19 mouse cellular contexts compared by ENCODE assay signal in genomic region chr15:84674329-84675067, GRCm38 (mm10). TPM values are rescaled to one million over a fixed set of nuclear protein-coding genes. Genes with fewer than 3 reads are reported as not detected.
DNase-seq lines count a peak whose midpoint lies in the region; ATAC-seq and TF ChIP-seq lines count a peak whose summit lies in the region.
"Had no signal": no experiment of that assay in that cellular context is flagged by ENCODE, and none has a peak within 500 bp of the region (broad histone marks: within the 10 kb centered on the region; RNA-seq: fewer than 3 reads in every experiment).

No protein-coding gene starts in this region.

- WGBS in hindbrain, postnatal 0 days = 80% methylated on average over 11 of the region's 11 CpGs
- 71% methylated on average over 11 of the region's 11 CpGs for WGBS in hindbrain, embryonic 13.5 days
- WGBS in lung, embryonic 14.5 days = 85% methylated on average over 11 of the region's 11 CpGs
- 81% methylated on average over 11 of the region's 11 CpGs for WGBS in intestine, embryonic 14.5 days
- 68% methylated on average over 11 of the region's 11 CpGs for WGBS in stomach, postnatal 0 days

- no peak for ATAC-seq in hindbrain, postnatal 0 days
- ATAC-seq in hindbrain, embryonic 13.5 days (ENCODE audit: low FRiP score) = no peak
- ATAC-seq in lung, embryonic 14.5 days (ENCODE audit: insufficient read depth) = no peak
- ATAC-seq in intestine, embryonic 14.5 days (replicated peaks; ENCODE audit: low FRiP score, low TSS enrichment, low read depth) = 0 out of 2 replicates have a peak, but pooled peaks have one; percentile 7
- ATAC-seq in stomach, postnatal 0 days (ENCODE audit: low FRiP score, low TSS enrichment) = peak; percentile 5
- no peak for ATAC-seq in frontal cortex, adult (ENCODE audit: low TSS enrichment)
- ATAC-seq: forebrain, embryonic 16.5 days had no signal

- TF ChIP-seq EP300 in stomach, postnatal 0 days (optimal IDR thresholded peaks at IDR 0.05) = no peak

- H3K9ac ChIP-seq in hindbrain, postnatal 0 days (replicated peaks; ENCODE audit: low read length) = no peak overlapping the region
- no peak overlapping the region for H3K9ac ChIP-seq in hindbrain, embryonic 13.5 days
- H3K9ac ChIP-seq in lung, embryonic 14.5 days = no peak overlapping the region
- no peak overlapping the region for H3K9ac ChIP-seq in intestine, embryonic 14.5 days (ENCODE audit: low read length)
- no peak overlapping the region for H3K9ac ChIP-seq in stomach, postnatal 0 days (ENCODE audit: low read length)
- H3K9ac ChIP-seq: heart, embryonic 12.5 days had no signal

- no peaks in the 10 kb centered on the region for H3K27me3 ChIP-seq in hindbrain, postnatal 0 days (ENCODE audit: insufficient read depth, low read length)
- peaks cover 6% of the 10 kb centered on the region; the same call in 1 of the 2 replicates for H3K27me3 ChIP-seq in hindbrain, embryonic 13.5 days
- no peaks in the 10 kb centered on the region for H3K27me3 ChIP-seq in lung, embryonic 14.5 days (ENCODE audit: insufficient read depth, low read length)
- no peaks in the 10 kb centered on the region for H3K27me3 ChIP-seq in intestine, embryonic 14.5 days (replicated peaks; ENCODE audit: control insufficient read depth, insufficient read depth, low read length)
- H3K27me3 ChIP-seq in stomach, postnatal 0 days (ENCODE audit: control insufficient read depth, insufficient read depth, low read length) = no peaks in the 10 kb centered on the region
- H3K27me3 ChIP-seq: heart, embryonic 12.5 days had no signal

- H3K36me3 ChIP-seq in hindbrain, postnatal 0 days (ENCODE audit: insufficient read depth, low read length) = no peaks in the 10 kb centered on the region
- no peaks in the 10 kb centered on the region for H3K36me3 ChIP-seq in hindbrain, embryonic 13.5 days
- no peaks in the 10 kb centered on the region for H3K36me3 ChIP-seq in lung, embryonic 14.5 days (ENCODE audit: insufficient read depth)
- H3K36me3 ChIP-seq in intestine, embryonic 14.5 days (ENCODE audit: control insufficient read depth, insufficient read depth, low read length) = no peaks in the 10 kb centered on the region
- no peaks in the 10 kb centered on the region for H3K36me3 ChIP-seq in stomach, postnatal 0 days (ENCODE audit: control insufficient read depth, insufficient read depth, low read length)
- H3K36me3 ChIP-seq: heart, embryonic 12.5 days had no signal

- no peak overlapping the region for H3K27ac ChIP-seq in hindbrain, postnatal 0 days
- no peak overlapping the region for H3K27ac ChIP-seq in hindbrain, embryonic 13.5 days
- no peak overlapping the region for H3K27ac ChIP-seq in lung, embryonic 14.5 days (ENCODE audit: low read depth)
- H3K27ac ChIP-seq in intestine, embryonic 14.5 days (ENCODE audit: low read depth) = peak overlapping the region; percentile 51
- peak overlapping the region; percentile 73 for H3K27ac ChIP-seq in stomach, postnatal 0 days (replicated peaks)

- peaks cover under 1% of the 10 kb centered on the region for H3K4me1 ChIP-seq in hindbrain, postnatal 0 days (ENCODE audit: insufficient read depth, low read length)
- H3K4me1 ChIP-seq in hindbrain, embryonic 13.5 days (replicated peaks) = peaks cover 2% of the 10 kb centered on the region
- no peaks in the 10 kb centered on the region for H3K4me1 ChIP-seq in lung, embryonic 14.5 days (ENCODE audit: insufficient read depth)
- H3K4me1 ChIP-seq in intestine, embryonic 14.5 days (replicated peaks; ENCODE audit: control insufficient read depth, insufficient read depth, low read length) = peaks cover 5% of the 10 kb centered on the region; the same call in 1 of the 2 replicates
- H3K4me1 ChIP-seq in stomach, postnatal 0 days (replicated peaks; ENCODE audit: control insufficient read depth, insufficient read depth) = peaks cover 4% of the 10 kb centered on the region; the same call in 1 of the 2 replicates

- DNase-seq in hindbrain, postnatal 0 days (ENCODE audit: low spot score) = no peak
- DNase-seq in lung, embryonic 14.5 days = peak; percentile 29
- DNase-seq in lung, postnatal 10 days = no peak
- no peak for DNase-seq in intestine, embryonic 14.5 days (ENCODE audit: low spot score)
- no peak for DNase-seq in stomach, postnatal 0 days (ENCODE audit: low spot score)
- DNase-seq: adrenal gland, adult 2 months; cerebellum, adult 8-10 months; gastrocnemius, postnatal 25 days; left cerebral cortex, postnatal 4 days; lung, adult 2 months; thymus, postnatal 36 days had no signal

- H3K4me3 ChIP-seq in hindbrain, postnatal 0 days (ENCODE audit: low read length) = no peak overlapping the region
- H3K4me3 ChIP-seq in hindbrain, embryonic 13.5 days = no peak overlapping the region
- no peak overlapping the region for H3K4me3 ChIP-seq in lung, embryonic 14.5 days (ENCODE audit: low read depth, low read length)
- H3K4me3 ChIP-seq in intestine, embryonic 14.5 days (ENCODE audit: low read depth, low read length) = no peak overlapping the region
- no peak overlapping the region for H3K4me3 ChIP-seq in stomach, postnatal 0 days (ENCODE audit: low read depth, low read length)
- H3K4me3 ChIP-seq: erythroblast, embryonic 14.5 days; heart, embryonic 12.5 days had no signal

- H3K9me3 ChIP-seq in hindbrain, postnatal 0 days (ENCODE audit: low read length) = no peaks in the 10 kb centered on the region
- no peaks in the 10 kb centered on the region for H3K9me3 ChIP-seq in hindbrain, embryonic 13.5 days
- no peaks in the 10 kb centered on the region for H3K9me3 ChIP-seq in lung, embryonic 14.5 days (ENCODE audit: low read depth, low read length)
- H3K9me3 ChIP-seq in intestine, embryonic 14.5 days (ENCODE audit: control insufficient read depth, low read length) = no peaks in the 10 kb centered on the region
- no peaks in the 10 kb centered on the region for H3K9me3 ChIP-seq in stomach, postnatal 0 days (ENCODE audit: control insufficient read depth, low read length)
- H3K9me3 ChIP-seq: heart, embryonic 12.5 days had no signal

- TF ChIP-seq CTCF in hindbrain, postnatal 0 days (IDR thresholded peaks at IDR 0.05; ENCODE audit: low read depth) = peak; percentile 20; the same call in 1 of the 2 replicates
- 0 out of 2 replicates have a peak, but pooled peaks have one; percentile 19 for TF ChIP-seq CTCF in lung, embryonic 14.5 days (IDR thresholded peaks at IDR 0.05; ENCODE audit: low read depth)
- peak; percentile 44 for TF ChIP-seq CTCF in stomach, postnatal 0 days (IDR thresholded peaks at IDR 0.05; ENCODE audit: low read depth)

- no peak overlapping the region for H3K4me2 ChIP-seq in hindbrain, postnatal 0 days (ENCODE audit: low read depth, low read length)
- H3K4me2 ChIP-seq in hindbrain, embryonic 13.5 days = no peak overlapping the region
- no peak overlapping the region for H3K4me2 ChIP-seq in lung, embryonic 14.5 days
- H3K4me2 ChIP-seq in intestine, embryonic 14.5 days (ENCODE audit: low read length) = no peak overlapping the region; the same call in 1 of the 2 replicates
- peak overlapping the region; percentile 27 for H3K4me2 ChIP-seq in stomach, postnatal 0 days (replicated peaks; ENCODE audit: low read depth)
- H3K4me2 ChIP-seq: heart, embryonic 12.5 days had no signal

RNA-seq across cellular contexts. Expression of gene Prr5, which starts 5.1 kb away (rescaled TPM):
- 25.5 and 34.2 TPM in 2 replicates for total RNA-seq in hindbrain, postnatal 0 days (2014; rRNA removed)
- polyA plus RNA-seq in hindbrain, postnatal 0 days (2015; fragmentation: Nextera tagmentation; extraction: Ambion mirVana) = 33.2 and 36.6 TPM in 2 replicates
- polyA plus RNA-seq in hindbrain, embryonic 13.5 days (2015; fragmentation: Nextera tagmentation; extraction: Ambion mirVana) = 18.3 and 19.6 TPM in 2 replicates
- polyA plus RNA-seq in lung, embryonic 14.5 days (2014; fragmentation: Nextera tagmentation; extraction: Ambion mirVana) = 24.5 and 27.8 TPM in 2 replicates
- 40.8 and 43.7 TPM in 2 replicates for polyA plus RNA-seq in intestine, embryonic 14.5 days (2014; fragmentation: Nextera tagmentation; extraction: Ambion mirVana)
- 18.2 and 20.3 TPM in 2 replicates for polyA plus RNA-seq in stomach, postnatal 0 days (2015; fragmentation: Nextera tagmentation; extraction: Ambion mirVana)

RNA-seq across cellular contexts. Expression of gene Arhgap8, which starts 45.4 kb away (rescaled TPM):
- total RNA-seq in hindbrain, postnatal 0 days (2014; rRNA removed) = 0.26 and 1.0 TPM in 2 replicates
- polyA plus RNA-seq in hindbrain, postnatal 0 days (2015; fragmentation: Nextera tagmentation; extraction: Ambion mirVana) = 0.72 and 0.80 TPM in 2 replicates
- 1.0 TPM in 2 replicates for polyA plus RNA-seq in hindbrain, embryonic 13.5 days (2015; fragmentation: Nextera tagmentation; extraction: Ambion mirVana)
- polyA plus RNA-seq in lung, embryonic 14.5 days (2014; fragmentation: Nextera tagmentation; extraction: Ambion mirVana) = 17.4 and 18.1 TPM in 2 replicates
- polyA plus RNA-seq in intestine, embryonic 14.5 days (2014; fragmentation: Nextera tagmentation; extraction: Ambion mirVana) = 13.8 and 15.2 TPM in 2 replicates
- polyA plus RNA-seq in stomach, postnatal 0 days (2015; fragmentation: Nextera tagmentation; extraction: Ambion mirVana) = 20.2 and 22.0 TPM in 2 replicates
- total RNA-seq: layer of hippocampus, postnatal 14 days; megakaryocyte-erythroid progenitor cell, adult 5-6 weeks; neutrophil, adult 5-6 weeks had no signal
- polyA plus RNA-seq: erythroblast, embryonic 14.5 days had no signal

Comparison
In these comparisons a context has a peak if more than half of its experiments do, and no peak if none do; other contexts are left out.
1. ATAC-seq: peak in intestine, embryonic 14.5 days (single experiment) and stomach, postnatal 0 days (single experiment); none in hindbrain, postnatal 0 days (single experiment), hindbrain, embryonic 13.5 days (single experiment), lung, embryonic 14.5 days (single experiment) and frontal cortex, adult (single experiment).
2. H3K27ac ChIP-seq: peak in intestine, embryonic 14.5 days (single experiment) and stomach, postnatal 0 days (single experiment); none in hindbrain, postnatal 0 days (single experiment), hindbrain, embryonic 13.5 days (single experiment) and lung, embryonic 14.5 days (single experiment).
3. Peak in every context shown above with its lines, with median percentiles within 50 percentile points of each other: CTCF ChIP-seq.